Mouse (Mus musculus) ES-Bruce4 (cell line): ENCODE measurements at regions not wholly inside any gene's neighbourhood (a gene's known extent, or its start where the extent isn't known, plus 50 kb on each side); places are given as distances from the start of the nearest gene placed in this dataset.
"Not testable (repeated sequence)": the region's sequence is repeated elsewhere in the genome, so short reads cannot be mapped to it uniquely, and the experiment has no call there.

Source experiments
- H3K27ac ChIP-seq: 2 replicates; pipeline ENCODE4 v1.5.1; 2012; ENCODE audit warnings: low read length, inconsistent platforms; ENCODE audit not compliant: insufficient read depth
- H3K27me3 ChIP-seq: 2 replicates; pipeline ENCODE4 v1.6.1; 2012; ENCODE audit warnings: mild to moderate bottlenecking, low read length, inconsistent platforms; ENCODE audit not compliant: control insufficient read depth, poor library complexity, insufficient read depth, severe bottlenecking
- H3K36me3 ChIP-seq: 2 replicates; pipeline ENCODE4 v1.6.1; 2012; ENCODE audit warnings: inconsistent platforms, mild to moderate bottlenecking, low read length, moderate library complexity; ENCODE audit not compliant: control insufficient read depth, poor library complexity, insufficient read depth, severe bottlenecking
- H3K4me1 ChIP-seq: one replicate; pipeline ENCODE4 v1.8.1; 2011; ENCODE audit warnings: low read length; ENCODE audit not compliant: control insufficient read depth, insufficient read depth
- H3K4me3 ChIP-seq: 2 replicates; pipeline ENCODE4 v1.5.1; 2011; ENCODE audit warnings: low read depth, mild to moderate bottlenecking, low read length
- H3K9ac ChIP-seq: 2 replicates; pipeline ENCODE4 v1.6.1; 2012; ENCODE audit warnings: low read depth, mild to moderate bottlenecking, inconsistent platforms; ENCODE audit not compliant: poor library complexity, severe bottlenecking
- H3K9me3 ChIP-seq: replicated peaks from 2 replicates; pipeline ENCODE4 v1.6.1; 2012; ENCODE audit warnings: mild to moderate bottlenecking, low read length, inconsistent platforms; ENCODE audit not compliant: control insufficient read depth, poor library complexity, insufficient read depth, severe bottlenecking
- CTCF ChIP-seq: IDR thresholded peaks from one replicate; pipeline ENCODE4 v1.8.1; 2011; ENCODE audit warnings: low read depth, low read length
- EP300 ChIP-seq: IDR thresholded peaks from 2 replicates; pipeline ENCODE4 v1.6.1; 2011; ENCODE audit warnings: low read depth, low read length; ENCODE audit not compliant: insufficient read depth
- POLR2A ChIP-seq: IDR thresholded peaks from one replicate; pipeline ENCODE4 v1.8.1; 2011; ENCODE audit warnings: low read length; ENCODE audit not compliant: insufficient read depth

GRCm38 (mm10) chr2:43208223-43208622 lies 346.9 kb upstream of the Kynu start:
- H3K27me3 ChIP-seq: no peaks in the 10 kb centered on the region
- H3K9ac ChIP-seq: no peak overlapping the region
- no peak overlapping the region for H3K4me3 ChIP-seq
- H3K4me1 ChIP-seq: no peaks in the 10 kb centered on the region
- H3K36me3 ChIP-seq: no peaks in the 10 kb centered on the region
- H3K9me3 ChIP-seq: no peaks in the 10 kb centered on the region
- no peak for TF ChIP-seq CTCF
- TF ChIP-seq EP300: no peak
- no peak for TF ChIP-seq POLR2A
- no peak overlapping the region for H3K27ac ChIP-seq

GRCm38 (mm10) chr2:43213901-43214300 lies 341.2 kb upstream of the Kynu start:
- Histone ChIP-seq H3K36me3 (no peaks in the 10 kb centered on the region), H3K9ac (no peak overlapping the region), H3K27ac (no peak overlapping the region), H3K27me3 (no peaks in the 10 kb centered on the region), H3K9me3 (no peaks in the 10 kb centered on the region), H3K4me1 (no peaks in the 10 kb centered on the region), H3K4me3 (no peak overlapping the region)
- no peak for TF ChIP-seq POLR2A
- no peak for TF ChIP-seq CTCF
- TF ChIP-seq EP300: no peak

- TF ChIP-seq EP300: no peak
- TF ChIP-seq CTCF: no peak
- no peak for TF ChIP-seq POLR2A
- Histone ChIP-seq H3K9ac (no peak overlapping the region), H3K27me3 (no peaks in the 10 kb centered on the region), H3K4me3 (no peak overlapping the region), H3K4me1 (no peaks in the 10 kb centered on the region), H3K27ac (no peak overlapping the region), H3K36me3 (no peaks in the 10 kb centered on the region), H3K9me3 (no peaks in the 10 kb centered on the region)
Measured at GRCm38 (mm10) chr2:43217119-43217518, 338.0 kb upstream of the Kynu start.

GRCm38 (mm10) chr2:43222721-43223120 lies 332.4 kb upstream of the Kynu start:
- H3K9me3 ChIP-seq: no peaks in the 10 kb centered on the region
- H3K4me3 ChIP-seq: no peak overlapping the region
- H3K9ac ChIP-seq: no peak overlapping the region
- H3K4me1 ChIP-seq: no peaks in the 10 kb centered on the region
- no peak overlapping the region for H3K27ac ChIP-seq
- no peaks in the 10 kb centered on the region for H3K27me3 ChIP-seq
- H3K36me3 ChIP-seq: no peaks in the 10 kb centered on the region
- TF ChIP-seq CTCF (no peak), EP300 (no peak), POLR2A (no peak)

- H3K27ac ChIP-seq, H3K4me1 ChIP-seq, H3K36me3 ChIP-seq, H3K27me3 ChIP-seq, H3K9ac ChIP-seq, H3K4me3 ChIP-seq, H3K9me3 ChIP-seq: not testable (repeated sequence)
Measured at GRCm38 (mm10) chr2:43224728-43225127, 330.4 kb upstream of the Kynu start.

GRCm38 (mm10) chr2:43246786-43247185 lies 308.3 kb upstream of the Kynu start:
- Histone ChIP-seq H3K36me3 (no peaks in the 10 kb centered on the region), H3K9ac (no peak overlapping the region), H3K4me3 (no peak overlapping the region), H3K4me1 (no peaks in the 10 kb centered on the region), H3K27me3 (no peaks in the 10 kb centered on the region), H3K9me3 (no peaks in the 10 kb centered on the region), H3K27ac (no peak overlapping the region)
- no peak for TF ChIP-seq EP300
- no peak for TF ChIP-seq POLR2A
- no peak for TF ChIP-seq CTCF

GRCm38 (mm10) chr2:43248671-43249070 lies 306.5 kb upstream of the Kynu start:
- Histone ChIP-seq H3K4me1 (no peaks in the 10 kb centered on the region), H3K27me3 (no peaks in the 10 kb centered on the region), H3K4me3 (no peak overlapping the region), H3K27ac (no peak overlapping the region), H3K36me3 (no peaks in the 10 kb centered on the region), H3K9ac (no peak overlapping the region), H3K9me3 (no peaks in the 10 kb centered on the region)
- TF ChIP-seq POLR2A: no peak
- TF ChIP-seq CTCF: no peak
- TF ChIP-seq EP300: no peak
